Mouse (Mus musculus): ENCODE data around the gene Haus6. TPM values are rescaled to one million over a fixed set of nuclear protein-coding genes. Genes with fewer than 3 reads are reported as not detected.

Haus6 gene
- 23.7 and 24.0 TPM in 2 replicates for polyA plus RNA-seq (2012)

DNA sequence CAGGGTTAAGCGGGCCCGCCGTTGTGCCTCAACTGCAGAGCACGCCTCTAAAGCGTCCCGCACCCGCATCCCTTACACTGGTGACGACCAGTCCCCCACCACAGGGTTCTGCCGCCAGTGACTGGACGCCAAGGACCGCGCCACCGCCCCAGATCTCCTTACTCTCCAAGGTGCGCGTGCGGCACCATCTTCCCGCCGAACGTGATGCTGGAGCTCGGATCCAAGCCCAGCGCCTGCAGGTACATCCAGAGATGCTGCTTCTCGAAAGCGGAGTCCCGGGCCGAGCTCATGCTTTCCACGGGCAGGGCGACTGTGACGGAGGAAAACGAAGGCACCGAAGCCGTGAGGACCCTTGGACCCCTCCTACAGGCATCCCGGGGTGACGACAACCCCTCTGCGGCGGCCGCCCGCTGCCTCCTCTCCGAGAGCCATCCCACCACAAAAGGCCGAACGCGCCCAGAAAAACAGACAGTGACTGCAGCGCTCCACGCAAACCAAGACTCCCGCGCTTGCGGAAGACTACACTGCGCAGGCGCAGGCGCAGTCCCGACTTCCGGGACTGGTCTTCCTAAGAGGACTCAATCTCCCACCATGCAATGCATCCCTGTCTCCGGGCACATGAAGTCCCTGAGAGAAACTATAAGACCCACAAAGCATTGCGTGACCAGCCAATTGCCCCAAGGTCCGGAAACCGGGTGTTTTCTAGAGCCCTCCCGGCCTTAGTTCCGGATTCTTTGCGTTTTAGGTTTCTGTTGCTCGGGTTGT, at the start of gene Haus6:
Gene Haus6, minus strand, starts transcription at position 532 of the 765 bp plus-strand sequence.

DNA sequence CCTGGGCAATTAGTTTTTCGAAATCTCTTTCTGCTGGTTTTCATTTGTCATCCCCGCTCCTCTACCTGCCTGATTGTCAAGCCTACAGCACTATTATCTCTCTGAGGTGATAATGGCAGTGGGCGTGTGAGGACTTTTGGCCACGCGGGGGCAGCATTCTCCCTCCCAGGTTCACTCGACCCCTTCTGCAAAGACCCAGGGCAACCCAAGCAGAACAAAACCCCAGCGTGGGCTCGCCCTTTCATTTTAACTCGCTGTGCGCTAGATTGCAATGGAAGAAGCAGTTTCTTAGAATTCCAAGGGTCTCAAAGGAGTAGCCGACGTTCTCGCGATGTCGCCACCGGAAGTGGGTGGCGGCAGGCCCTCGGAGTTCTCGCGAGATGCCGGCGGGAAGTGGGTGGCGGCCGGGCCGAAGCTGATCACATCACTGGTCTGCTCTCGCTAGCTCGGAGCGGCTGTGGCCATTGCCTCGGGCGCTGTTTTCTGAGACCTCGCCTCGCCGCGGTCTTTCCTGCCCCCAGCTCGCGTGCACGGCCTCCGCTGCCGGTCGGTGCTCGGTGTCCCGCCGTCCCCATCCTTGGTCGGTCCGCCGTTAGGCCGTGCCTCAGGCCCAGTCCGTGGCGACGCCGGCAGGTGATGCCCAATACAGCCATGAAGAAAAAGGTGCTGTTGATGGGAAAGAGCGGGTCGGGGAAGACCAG, 36.4 kb downstream of the Haus6 start, which contains the start of gene Rraga:
Gene Rraga, plus strand, starts transcription at position 386 of the 701 bp plus-strand sequence.

DNA sequence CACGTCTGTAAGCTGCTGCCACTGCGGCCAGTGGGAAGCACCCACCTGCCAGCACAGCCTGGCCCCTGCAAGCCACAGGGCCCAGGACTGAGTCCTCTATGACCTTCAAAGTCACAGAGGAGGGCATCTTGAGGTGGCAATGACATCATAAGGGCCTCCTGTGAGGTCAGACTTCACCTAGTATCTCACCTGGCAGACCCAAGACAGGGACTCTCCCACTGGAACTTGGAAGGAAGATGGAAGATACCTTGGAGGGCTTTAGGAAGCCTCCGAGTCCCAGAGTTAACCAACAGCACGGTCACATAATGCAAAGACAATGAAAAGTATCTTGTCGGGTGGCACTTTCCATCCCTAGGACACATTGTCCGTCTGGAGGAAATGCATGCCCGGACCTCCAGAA, 53.6 kb downstream of the Haus6 start, which contains the start of gene Saxo1:
Gene Saxo1, minus strand, starts transcription at position 101 of the 400 bp plus-strand sequence.

Other genes with a start within 250 kb of the Haus6 start
- not detected in 2 replicates for gene Saxo1, start 53.7 kb downstream of the Haus6 start, polyA plus RNA-seq (2012)
- 35.0 and 37.3 TPM in 2 replicates for gene Rraga, start 36.4 kb downstream of the Haus6 start, polyA plus RNA-seq (2012)
- 10.2 and 10.7 TPM in 2 replicates for gene Plin2, start 58.0 kb upstream of the Haus6 start, polyA plus RNA-seq (2012)
- 1.2 and 2.0 TPM in 2 replicates for gene Dennd4c, start 136.5 kb upstream of the Haus6 start, polyA plus RNA-seq (2012)
- 554 and 644 TPM in 2 replicates for gene Rps6, start 245.4 kb upstream of the Haus6 start, polyA plus RNA-seq (2012)

Data from megakaryocyte-erythroid progenitor cell, adult 5 weeks (primary cell).